Mouse (Mus musculus) E14TG2a.4 (cell line): ENCODE measurements around the gene Tubg1.

Experiments
- CTCF ChIP-seq: conservative IDR thresholded peaks from 2 replicates; pipeline ENCODE4 v1.5.1; 2014; ENCODE audit warnings: low read length
- NANOG ChIP-seq: IDR thresholded peaks from 2 replicates; pipeline ENCODE4 v1.6.1; 2014; ENCODE audit warnings: borderline replicate concordance, low read length, mixed read lengths
- POU5F1 ChIP-seq: IDR thresholded peaks from 2 replicates; pipeline ENCODE4 v1.6.1; 2014; ENCODE audit warnings: low read length, borderline replicate concordance

- no peak for TF ChIP-seq CTCF
- no peak for TF ChIP-seq NANOG
- no peak for TF ChIP-seq POU5F1
Observed at GRCm38 (mm10) chr11:101155151-101155550, 35.4 kb downstream of the Tubg1 start.
